Mouse (Mus musculus) CD4-positive, CD25-positive, alpha-beta regulatory T cell, adult 9 weeks (primary cell): Measurements from ENCODE around the gene Rbm4b. TPM values are rescaled to one million over a fixed set of nuclear protein-coding genes. Genes with fewer than 3 reads are reported as not detected.

Source experiments
- polyA plus RNA-seq: library from polyadenylated mRNA; unstranded; fragments of 100-300 nt; shearing (Covaris generic); gene quantifications from one replicate; pipeline ENCODE4 v1.2.1, GENCODE M21; 2017

Gene Rbm4b
- polyA plus RNA-seq: 52.1 TPM

GRCm38 (mm10) chr19:4756193-4756911 lies at the start of gene Rbm4b:
TSS of gene Rbm4b (plus strand) at chr19:4756497.

GRCm38 (mm10) chr19:4711098-4711600 lies 45.1 kb upstream of the Rbm4b start, which contains the start of gene Sptbn2:
TSS of gene Sptbn2 (plus strand) at chr19:4711167.

GRCm38 (mm10) chr19:4793831-4794422 lies 37.6 kb downstream of the Rbm4b start, which contains the start of gene Rbm4:
TSS of gene Rbm4 (minus strand) at chr19:4793901.

GRCm38 (mm10) chr19:4811063-4811908 lies 55.0 kb downstream of the Rbm4b start, which contains the start of the genes Gm21992 and Rbm14:
TSS of gene Gm21992 (minus strand) at chr19:4811612.
TSS of gene Rbm14 (minus strand) at chr19:4811634.

Other genes starting within 250 kb of the Rbm4b start
- gene Pcx, start 246.0 kb upstream of the Rbm4b start, polyA plus RNA-seq: 4.6 TPM
- 0.12 TPM for gene Lrfn4, start 140.8 kb upstream of the Rbm4b start, polyA plus RNA-seq
- gene Rce1, start 130.9 kb upstream of the Rbm4b start, polyA plus RNA-seq: 51.1 TPM
- gene Gm960, start 57.8 kb upstream of the Rbm4b start, polyA plus RNA-seq: not detected
- gene Sptbn2, start 45.3 kb upstream of the Rbm4b start, polyA plus RNA-seq: 0.55 TPM
- gene Rbm4, start 37.4 kb downstream of the Rbm4b start, polyA plus RNA-seq: 58.4 TPM
- 28.0 TPM for gene Gm21992, start 55.1 kb downstream of the Rbm4b start, polyA plus RNA-seq
- gene Rbm14, start 55.1 kb downstream of the Rbm4b start, polyA plus RNA-seq: 67.0 TPM
- 165 TPM for gene Ccs, start 82.8 kb downstream of the Rbm4b start, polyA plus RNA-seq
- gene Ccdc87, start 82.9 kb downstream of the Rbm4b start, polyA plus RNA-seq: 0.09 TPM
- gene Ctsf, start 98.6 kb downstream of the Rbm4b start, polyA plus RNA-seq: 4.7 TPM
- 0.12 TPM for gene Actn3, start 121.4 kb downstream of the Rbm4b start, polyA plus RNA-seq
- gene Zdhhc24, start 122.2 kb downstream of the Rbm4b start, polyA plus RNA-seq: 5.9 TPM
- gene Bbs1, start 150.1 kb downstream of the Rbm4b start, polyA plus RNA-seq: 0.76 TPM
- 136 TPM for gene Dpp3, start 171.8 kb downstream of the Rbm4b start, polyA plus RNA-seq
- gene Peli3, start 186.6 kb downstream of the Rbm4b start, polyA plus RNA-seq: 0.53 TPM
- 80.2 TPM for gene Mrpl11, start 205.7 kb downstream of the Rbm4b start, polyA plus RNA-seq
- 1.1 TPM for gene Npas4, start 233.8 kb downstream of the Rbm4b start, polyA plus RNA-seq